Mouse (Mus musculus) adrenal gland, postnatal 36 days (tissue): ENCODE data around the gene Thada. TPM values are rescaled to one million over a fixed set of nuclear protein-coding genes. Genes with fewer than 3 reads are reported as not detected.

Source experiments
- DNase-seq, 2 experiments: peaks; one replicate each; pipeline ENCODE4 v3.0.0; 2021; ENCODE audit warnings: mixed read lengths in 1 of 2
- total RNA-seq, 2 experiments: library from RNA; stranded (reverse); gene quantifications; 2 replicates each; pipeline ENCODE4 v1.2.3; 2021

Thada gene
- total RNA-seq, 2 experiments from 2014 or later = 15.6 to 20.3 TPM

DNA sequence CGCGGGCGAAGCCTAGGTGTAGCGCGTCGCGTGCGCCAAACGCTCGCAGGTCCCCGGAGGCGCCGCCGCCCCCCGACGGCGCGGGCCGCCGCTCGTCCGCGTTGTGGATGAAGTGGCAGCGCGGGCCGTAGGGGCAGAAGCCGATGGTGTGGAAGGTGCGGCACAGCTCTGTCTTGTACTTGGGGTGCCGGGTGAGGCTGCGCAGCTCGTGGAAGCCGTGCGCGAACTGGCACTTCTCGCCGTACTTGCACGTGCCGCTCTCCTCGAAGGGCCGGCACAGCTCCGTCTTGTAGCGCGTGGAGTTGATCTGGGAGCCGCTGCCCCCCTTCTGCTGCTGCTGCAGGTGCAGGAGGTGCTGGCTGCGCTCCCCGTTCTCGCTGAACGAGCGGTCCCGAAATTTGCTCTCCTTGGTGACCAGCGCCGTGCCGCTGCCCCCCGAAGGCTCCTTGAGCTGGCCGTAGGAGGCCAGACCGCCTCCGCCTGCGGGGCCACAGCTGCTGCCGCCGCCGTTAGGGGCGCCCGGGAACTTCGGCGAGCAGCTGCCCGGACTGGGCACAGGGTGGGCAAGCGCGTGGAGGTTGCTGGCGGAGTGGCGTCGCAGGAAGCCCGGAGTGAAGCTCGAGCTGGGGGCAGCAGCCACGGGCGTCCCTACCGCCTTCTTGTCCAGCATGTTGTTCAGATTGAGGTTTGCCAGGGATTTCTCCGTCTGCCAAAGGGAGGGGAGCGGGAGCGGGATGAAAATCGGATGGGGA, 279.4 kb downstream of the Thada start:
- DNase-seq = peak; percentile 61 to 68

DNA sequence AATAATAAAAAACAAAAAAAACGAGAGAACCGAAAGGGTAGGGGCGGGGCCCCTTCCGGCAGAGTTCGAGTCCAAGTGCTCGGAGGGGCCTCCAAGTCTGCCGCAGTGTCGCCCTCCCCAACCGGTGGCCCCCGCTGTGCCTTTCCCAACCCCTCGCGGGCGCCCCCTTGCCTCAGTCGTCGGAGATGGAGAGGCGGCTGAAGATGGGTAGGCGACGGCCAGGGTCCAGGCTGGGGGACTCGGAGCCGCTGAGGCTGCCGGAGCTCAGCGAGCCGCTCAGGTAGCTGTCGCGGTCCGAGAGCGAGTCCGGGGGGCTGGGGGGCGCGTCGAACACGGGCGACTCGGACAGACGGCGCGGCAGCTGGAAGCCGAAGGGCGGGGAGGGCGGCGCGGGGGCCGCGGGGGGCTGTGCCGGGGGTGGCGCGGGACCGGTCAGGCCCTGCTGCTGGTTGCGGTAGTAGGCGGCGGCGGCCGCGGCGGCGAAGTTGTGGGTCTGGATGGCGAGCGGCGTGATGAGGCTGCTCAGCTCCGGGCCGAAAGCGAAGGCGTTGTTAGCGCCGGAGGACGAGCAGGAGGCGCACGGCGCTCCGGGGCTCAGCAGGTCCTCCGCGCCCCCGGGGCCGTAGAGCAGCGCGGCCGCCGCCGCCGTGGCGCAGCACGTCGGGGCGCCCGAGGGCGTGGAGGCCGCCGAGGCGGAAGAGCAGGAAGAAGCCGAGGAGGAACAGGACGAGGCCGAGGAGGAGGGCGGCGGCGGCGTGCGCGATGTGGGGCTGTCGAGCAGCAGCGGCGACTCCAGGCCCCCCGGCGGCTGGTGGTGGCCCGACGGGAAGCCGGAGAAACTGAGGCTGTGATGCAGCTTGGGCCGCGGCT, 280.2 kb downstream of the Thada start:
- DNase-seq = peak; percentile 68 to 84

- peak in 1 of 2 experiments; percentile 38 for DNase-seq
Observed at GRCm38 (mm10) chr17:84185011-84185411, 281.0 kb downstream of the Thada start.

DNA sequence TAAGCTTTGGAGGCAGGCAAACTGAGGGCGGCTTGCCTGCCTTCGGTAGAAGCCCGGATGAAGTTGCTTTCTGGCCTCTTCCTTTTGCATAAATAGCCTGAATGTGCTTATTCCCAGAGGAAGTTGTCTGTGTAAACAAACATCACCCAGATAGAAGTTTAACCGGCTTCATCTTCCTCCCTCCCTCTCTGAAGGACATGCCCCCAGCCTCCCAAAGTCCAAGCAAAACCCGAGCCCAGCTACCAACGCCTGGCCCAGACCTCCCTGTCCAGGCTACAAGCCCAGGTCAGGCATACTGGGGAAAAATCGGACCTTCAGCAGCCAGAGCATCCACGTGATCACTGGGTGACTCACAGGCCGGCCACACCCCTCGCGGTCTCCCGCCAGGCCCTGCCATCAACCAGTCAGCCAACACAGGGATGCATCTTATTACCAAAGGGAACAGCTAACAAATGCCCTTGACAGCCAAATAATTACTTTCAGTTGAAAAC, 282.7 kb downstream of the Thada start:
- peak; percentile 95 to 96 for DNase-seq

DNA sequence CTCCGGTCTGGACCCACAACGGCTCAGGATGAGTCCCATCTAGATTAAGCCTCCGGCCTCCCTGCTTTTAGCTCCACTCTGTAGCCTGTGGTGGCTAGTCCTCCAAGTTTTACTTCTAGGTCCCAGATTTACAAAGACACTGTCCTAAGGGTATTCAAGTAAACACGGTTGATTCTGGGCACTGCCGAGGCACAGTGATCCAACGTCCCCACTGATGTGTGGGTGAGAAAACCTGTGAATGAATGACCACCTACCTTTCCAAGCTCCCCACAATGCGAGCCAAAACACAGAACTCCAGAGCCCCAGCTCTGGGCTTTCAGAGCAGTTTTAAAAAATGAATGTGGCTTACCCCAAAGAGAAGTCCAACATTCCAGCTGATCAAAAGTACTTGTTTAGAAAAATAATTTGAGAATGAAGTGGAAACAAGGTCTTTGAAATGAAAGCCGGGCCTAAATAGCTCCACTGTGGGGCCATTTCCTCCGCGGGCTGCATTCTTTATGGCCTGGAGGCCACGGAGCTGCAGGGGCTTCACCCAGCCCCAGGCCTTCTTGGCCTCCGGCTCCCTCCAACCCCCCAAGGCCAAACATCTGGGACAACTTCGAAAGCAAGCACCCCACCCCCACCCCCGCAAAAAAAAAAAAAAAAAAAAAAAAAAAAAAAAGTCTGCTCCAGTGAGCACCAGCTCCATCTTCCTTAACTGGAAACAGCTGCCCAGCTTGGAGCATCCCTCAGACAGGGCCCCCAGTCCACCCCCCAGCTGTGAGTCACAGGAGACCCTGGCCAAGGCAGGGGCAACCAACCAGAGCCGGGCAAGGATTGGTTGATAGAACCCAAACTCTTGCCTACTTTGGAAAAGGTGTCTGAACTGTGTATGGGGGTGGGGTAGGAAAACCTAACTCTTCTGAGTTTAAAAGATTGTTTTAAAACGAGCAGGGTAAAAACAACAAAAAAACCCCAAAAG, 283.4 kb downstream of the Thada start:
- DNase-seq = peak; percentile 24 to 54

GRCm38 (mm10) chr17:84181502-84182310, 284.3 kb downstream of the Thada start:
- peak; percentile 43 to 64 for DNase-seq

GRCm38 (mm10) chr17:84180715-84181501, 285.1 kb downstream of the Thada start:
- peak; percentile 23 to 55 for DNase-seq

DNA sequence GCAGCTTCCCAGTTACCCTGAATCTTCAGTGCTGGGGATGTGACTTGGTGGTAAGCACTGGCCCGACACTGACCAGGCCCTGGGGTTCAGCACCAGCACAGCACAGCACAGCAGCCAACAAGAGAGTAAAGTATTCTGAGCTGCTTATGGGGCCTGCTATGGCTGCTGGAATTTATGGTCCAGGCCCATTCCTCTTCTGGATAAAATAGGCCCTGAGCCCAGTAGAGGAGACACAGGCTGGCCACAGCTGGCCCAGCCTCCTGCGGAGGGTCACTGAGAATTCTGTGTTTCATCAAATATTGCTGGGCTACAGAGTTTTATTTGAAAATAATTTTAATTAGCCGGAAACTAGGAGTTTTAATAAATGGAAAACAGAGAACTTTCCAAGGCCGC, 286.0 kb downstream of the Thada start:
- DNase-seq = no peak

GRCm38 (mm10) chr17:84179026-84179972, 286.7 kb downstream of the Thada start:
- DNase-seq = no peak

DNA sequence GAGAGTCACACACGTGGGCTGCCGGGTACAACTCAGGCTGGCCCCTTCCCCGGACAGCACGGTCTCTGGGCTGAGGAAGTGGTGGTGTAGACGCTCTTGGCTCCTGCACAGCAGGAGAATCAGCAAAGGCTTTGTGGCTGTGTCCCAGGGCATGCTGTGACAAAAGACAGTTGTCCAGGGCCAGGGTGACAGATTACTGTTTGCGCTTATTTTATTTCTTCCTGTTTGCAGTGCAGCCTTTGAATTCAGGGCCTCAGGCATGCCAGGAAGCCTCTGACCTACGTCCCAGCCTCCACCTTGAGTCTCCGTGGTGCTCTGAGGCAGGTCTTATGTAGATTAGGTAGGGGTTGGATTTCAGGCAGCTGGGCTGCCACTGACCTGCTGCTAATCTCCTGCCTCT, 288.5 kb downstream of the Thada start:
- peak; percentile 27 to 31 for DNase-seq

- DNase-seq = no peak
Observed at GRCm38 (mm10) chr17:84176446-84176845, 289.6 kb downstream of the Thada start.

- no peak for DNase-seq
Observed at GRCm38 (mm10) chr17:84175196-84175595, 290.8 kb downstream of the Thada start.

- no peak for DNase-seq
Observed at GRCm38 (mm10) chr17:84167377-84167776, 298.6 kb downstream of the Thada start.

GRCm38 (mm10) chr17:84166135-84166860, 299.7 kb downstream of the Thada start:
- DNase-seq = no peak

- no peak for DNase-seq
Observed at GRCm38 (mm10) chr17:84165735-84166134, 300.3 kb downstream of the Thada start.

- no peak for DNase-seq
Observed at GRCm38 (mm10) chr17:84164146-84164545, 301.9 kb downstream of the Thada start.

GRCm38 (mm10) chr17:84163066-84163785, 302.8 kb downstream of the Thada start:
- no peak for DNase-seq
